Comparison of ENCODE assay signal across 20 mouse cellular contexts in genomic region chr14:102965841-102966240, GRCm38 (mm10).
"Had no signal": no experiment of that assay in that cellular context is flagged by ENCODE, and none has a peak within 500 bp of the region (broad histone marks: within the 10 kb centered on the region; RNA-seq: fewer than 3 reads in every experiment).

No protein-coding gene starts in this region.

- H3K27ac ChIP-seq: kidney, postnatal 0 days; limb, embryonic 12.5 days; limb, embryonic 15.5 days; liver, embryonic 14.5 days; macrophage; midbrain, embryonic 12.5 days; midbrain, embryonic 15.5 days; stomach, embryonic 15.5 days had no signal

- H3K36me3 ChIP-seq: limb, embryonic 12.5 days; limb, embryonic 15.5 days; midbrain, embryonic 12.5 days; midbrain, embryonic 15.5 days; stomach, embryonic 15.5 days had no signal

- H3K4me2 ChIP-seq: limb, embryonic 12.5 days; limb, embryonic 15.5 days; liver, embryonic 11.5 days; lung, embryonic 14.5 days; midbrain, embryonic 12.5 days; midbrain, embryonic 15.5 days; stomach, embryonic 15.5 days had no signal

- H3K9ac ChIP-seq: limb, embryonic 12.5 days; limb, embryonic 15.5 days; liver, embryonic 14.5 days; liver, postnatal 0 days; lung, embryonic 14.5 days; midbrain, embryonic 12.5 days; midbrain, embryonic 15.5 days; stomach, embryonic 15.5 days had no signal

- H3K9me3 ChIP-seq: limb, embryonic 12.5 days; limb, embryonic 15.5 days; midbrain, embryonic 12.5 days; midbrain, embryonic 15.5 days; stomach, embryonic 15.5 days had no signal

- H3K4me1 ChIP-seq: limb, embryonic 12.5 days; limb, embryonic 15.5 days; midbrain, embryonic 12.5 days; midbrain, embryonic 15.5 days had no signal

- DNase-seq: kidney, adult 2 months; kidney, postnatal 25 days; left cerebral cortex, postnatal 4 days; liver, postnatal 0 days; lung, embryonic 14.5 days; retina, postnatal 1 day; right cerebral cortex, postnatal 14 days; right cerebral cortex, postnatal 4 days; thymus, adult 18-20 months; thymus, postnatal 36 days had no signal

- ATAC-seq: liver, postnatal 0 days; lung, postnatal 0 days; midbrain, embryonic 15.5 days had no signal

- H3K27me3 ChIP-seq: limb, embryonic 12.5 days; limb, embryonic 15.5 days; midbrain, embryonic 12.5 days; midbrain, embryonic 15.5 days; stomach, embryonic 15.5 days had no signal

- H3K4me3 ChIP-seq: limb, embryonic 12.5 days; limb, embryonic 15.5 days; midbrain, embryonic 12.5 days; midbrain, embryonic 15.5 days; stomach, embryonic 15.5 days had no signal
